Mouse (Mus musculus) CH12.LX (cell line): Measurements from ENCODE around the gene D630045J12Rik.

Source experiments
- EP300 ChIP-seq: IDR thresholded peaks from 2 replicates; pipeline ENCODE4 v1.6.1; 2011; ENCODE audit warnings: low read length, improper control_type of control experiment
- MEF2A ChIP-seq: IDR thresholded peaks from 2 replicates; pipeline ENCODE4 v1.6.1; 2014; ENCODE audit warnings: low read depth, mild to moderate bottlenecking, inconsistent platforms, low read length, improper control_type of control experiment, borderline replicate concordance
- POLR2A ChIP-seq: IDR thresholded peaks from 2 replicates; pipeline ENCODE4 v1.6.1; 2011; ENCODE audit warnings: low read depth, mild to moderate bottlenecking, improper control_type of control experiment, low read length

- TF ChIP-seq EP300 (no peak), MEF2A (no peak), POLR2A (no peak)
These were observed 129.5 kb downstream of the D630045J12Rik start, which contains the start of gene Atp6v0a4 for GRCm38 (mm10) chr6:38124207-38124835.
